Mouse (Mus musculus) testis, adult 2 months (tissue): Measurements from ENCODE around the gene Apobec4. TPM values are rescaled to one million over a fixed set of nuclear protein-coding genes. Genes with fewer than 3 reads are reported as not detected.

Experiments used
- H3K27ac ChIP-seq: fragments of 200-500 bp; 2 replicates; pipeline ENCODE4 v1.5.1; 2012; ENCODE audit warnings: low read depth, low read length; ENCODE audit not compliant: control insufficient read depth, insufficient read depth
- H3K27me3 ChIP-seq: fragments of 200-500 bp; 2 replicates; pipeline ENCODE4 v1.6.1; 2012; ENCODE audit warnings: mild to moderate bottlenecking, low read length, moderate library complexity; ENCODE audit not compliant: control insufficient read depth, insufficient read depth
- H3K36me3 ChIP-seq: fragments of 200-500 bp; 2 replicates; pipeline ENCODE4 v1.6.1; 2012; ENCODE audit warnings: mild to moderate bottlenecking, low read length; ENCODE audit not compliant: control insufficient read depth, insufficient read depth
- H3K4me1 ChIP-seq: fragments of 200-500 bp; 2 replicates; pipeline ENCODE4 v1.6.1; 2012; ENCODE audit warnings: low read length; ENCODE audit not compliant: control insufficient read depth, insufficient read depth
- H3K4me3 ChIP-seq: fragments of 200-500 bp; 2 replicates; pipeline ENCODE4 v1.5.1; 2012; ENCODE audit warnings: low read depth, mild to moderate bottlenecking, low read length, moderate library complexity, mixed read lengths; ENCODE audit not compliant: control insufficient read depth
- CTCF ChIP-seq: fragments of 200-500 bp; IDR thresholded peaks from 2 replicates; pipeline ENCODE4 v1.5.1; 2012; ENCODE audit warnings: low read depth, mild to moderate bottlenecking, inconsistent platforms, low read length, moderate library complexity; ENCODE audit not compliant: control insufficient read depth, insufficient read depth, insufficient replicate concordance
- POLR2A ChIP-seq: fragments of 200-500 bp; IDR thresholded peaks from 2 replicates; pipeline ENCODE4 v1.6.1; 2012; ENCODE audit warnings: low read depth, mild to moderate bottlenecking, inconsistent platforms, low read length, moderate library complexity; ENCODE audit not compliant: control insufficient read depth
- polyA plus RNA-seq: library from polyadenylated mRNA; depleted of rRNA; stranded (reverse); fragments of >200 nt; gene quantifications from 2 replicates; pipeline ENCODE4 v1.2.3, GENCODE M21; 2012; rRNA removed

The Apobec4 gene
- polyA plus RNA-seq, 1 experiment = 62.1 TPM

DNA sequence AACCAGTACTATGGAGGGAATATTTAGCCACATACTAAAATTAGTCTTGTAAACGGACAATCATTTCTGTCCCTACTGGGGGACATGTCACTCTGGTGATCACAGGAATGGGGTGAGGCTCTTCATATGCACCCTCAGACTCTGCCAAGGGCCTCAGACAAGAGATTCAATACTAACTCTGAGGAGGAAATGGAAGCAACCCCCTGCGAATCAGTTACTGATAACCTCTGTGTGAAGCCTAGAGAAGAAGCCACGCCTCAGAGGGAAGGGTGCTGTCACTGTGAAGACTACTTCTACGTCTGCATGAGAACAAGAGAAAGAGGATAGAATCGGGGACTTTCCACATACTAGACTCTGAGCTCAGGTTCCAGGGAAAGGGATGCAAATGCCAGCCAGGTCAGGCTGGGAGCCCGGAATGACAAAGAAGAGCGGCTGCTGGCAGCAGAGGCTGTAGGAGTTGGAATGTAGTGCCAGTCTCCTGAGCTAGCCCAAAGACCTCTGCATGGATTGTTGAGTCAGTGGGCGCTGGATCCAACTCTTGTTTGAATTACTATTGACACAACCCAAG is 45.4 kb downstream of the Apobec4 start:
- H3K4me3 ChIP-seq = no peak overlapping the region
- no peaks in the 10 kb centered on the region for H3K36me3 ChIP-seq
- no peaks in the 10 kb centered on the region for H3K4me1 ChIP-seq
- no peaks in the 10 kb centered on the region for H3K27me3 ChIP-seq
- no peak for TF ChIP-seq POLR2A
- no peak for TF ChIP-seq CTCF
- H3K27ac ChIP-seq = no peak overlapping the region

DNA sequence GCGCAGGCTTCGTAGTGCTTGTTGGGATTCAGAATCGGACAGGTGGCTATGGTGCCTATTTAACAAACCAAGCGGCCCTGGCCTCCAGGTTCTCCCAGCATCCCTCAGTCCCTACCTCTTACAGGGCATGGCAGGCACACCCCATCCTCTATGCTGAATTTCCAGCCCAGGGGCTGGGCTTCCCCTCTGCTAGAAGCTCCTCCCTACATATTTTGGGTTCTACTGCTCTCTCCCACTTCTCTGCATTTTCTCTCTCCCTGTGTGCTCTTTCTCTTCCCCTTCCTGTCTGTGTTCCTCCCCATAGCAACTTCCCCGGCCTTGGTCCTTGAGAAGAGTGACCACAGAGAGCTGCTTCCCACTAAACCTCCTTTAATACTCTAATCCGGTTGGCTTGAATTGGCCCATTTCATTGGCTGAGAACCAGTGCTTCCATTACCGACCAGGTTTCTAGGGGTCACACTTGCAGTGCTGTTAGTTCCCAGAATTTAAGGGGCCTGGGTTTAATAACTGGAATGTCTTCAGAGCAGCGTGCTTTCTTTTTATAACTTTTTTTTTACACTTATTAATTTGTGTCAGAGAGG is 46.4 kb downstream of the Apobec4 start:
- Histone ChIP-seq H3K27ac (no peak overlapping the region), H3K36me3 (no peaks in the 10 kb centered on the region), H3K4me3 (no peak overlapping the region), H3K4me1 (no peaks in the 10 kb centered on the region), H3K27me3 (no peaks in the 10 kb centered on the region)
- TF ChIP-seq POLR2A (no peak), CTCF (no peak)

DNA sequence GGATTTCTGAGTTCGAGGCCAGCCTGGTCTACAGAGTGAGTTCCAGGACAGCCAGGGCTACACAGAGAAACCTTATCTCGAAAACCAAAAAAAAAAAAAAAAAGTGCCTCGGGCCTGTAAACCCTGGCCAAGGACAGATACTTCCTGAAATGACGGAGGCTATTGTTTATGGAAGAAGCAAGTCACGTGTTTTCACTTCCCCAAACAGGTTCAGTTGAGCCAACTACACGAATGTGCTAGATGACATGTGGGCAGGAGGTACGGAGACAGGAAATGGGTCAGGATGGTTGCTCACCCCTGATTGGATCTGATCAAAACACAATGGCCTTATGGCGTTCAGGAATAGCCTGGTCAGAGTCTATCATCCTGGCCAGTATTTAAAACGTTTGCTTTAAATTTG is 47.8 kb downstream of the Apobec4 start:
- Histone ChIP-seq H3K27me3 (no peaks in the 10 kb centered on the region), H3K27ac (no peak overlapping the region), H3K36me3 (no peaks in the 10 kb centered on the region), H3K4me3 (no peak overlapping the region), H3K4me1 (no peaks in the 10 kb centered on the region)
- TF ChIP-seq POLR2A = no peak
- TF ChIP-seq CTCF = no peak

DNA sequence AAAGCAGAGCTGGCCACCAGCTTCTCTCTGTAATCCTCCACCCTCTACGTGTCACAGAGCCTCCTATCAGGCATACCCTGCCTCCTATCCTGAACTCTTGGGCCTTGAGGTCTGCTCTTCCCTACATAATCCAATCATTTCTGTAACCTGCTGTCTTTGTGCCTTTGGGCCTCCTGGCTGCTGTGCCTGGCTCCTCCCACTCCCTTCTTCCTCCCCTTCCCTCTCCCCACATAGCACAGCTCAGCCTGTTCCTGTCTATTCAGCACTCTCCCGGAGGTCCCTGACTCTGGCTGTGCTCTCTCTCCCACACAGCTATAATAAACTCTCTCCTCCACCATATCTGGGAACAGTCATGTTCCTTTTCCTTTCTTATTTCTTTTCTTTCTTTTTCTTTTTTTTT is 49.5 kb downstream of the Apobec4 start, which contains the start of gene Ncf2:
Ncf2 (plus strand) TSS at position 298 of the 400 bp plus-strand sequence.
- TF ChIP-seq CTCF = no peak
- TF ChIP-seq POLR2A = no peak
- Histone ChIP-seq H3K27ac (no peak within 1 kb of the TSS), H3K36me3 (no peaks in the 10 kb centered on the region), H3K4me3 (no peak within 1 kb of the TSS), H3K4me1 (no peaks in the 10 kb centered on the region), H3K27me3 (no peaks in the 10 kb centered on the region)

DNA sequence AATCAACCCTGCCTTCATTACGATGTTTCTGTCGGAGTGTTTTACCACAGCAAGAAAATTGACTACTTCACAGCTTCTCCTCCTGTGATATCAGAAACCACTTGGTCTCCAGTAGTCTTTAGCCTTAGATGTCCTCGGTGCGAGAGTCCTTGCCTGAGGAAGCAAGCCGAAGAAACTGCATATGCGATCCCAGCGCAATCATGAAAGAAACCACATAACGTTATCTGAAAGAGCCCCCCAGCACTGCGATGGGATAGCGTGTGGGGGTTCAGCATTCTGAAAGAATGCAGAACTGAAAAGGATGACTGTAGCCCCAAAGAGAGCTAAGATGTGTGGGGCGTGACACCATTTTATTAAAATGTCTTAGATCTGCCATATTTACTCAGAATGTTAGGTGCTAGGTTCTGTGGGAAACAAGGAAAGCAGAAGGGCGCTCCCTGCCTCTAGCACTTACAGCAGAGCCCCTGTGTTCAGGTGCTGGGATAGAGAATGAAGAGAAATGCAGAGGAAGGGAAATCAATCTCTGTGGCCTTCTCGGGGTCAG is 50.4 kb downstream of the Apobec4 start:
- no peaks in the 10 kb centered on the region for H3K4me1 ChIP-seq

DNA sequence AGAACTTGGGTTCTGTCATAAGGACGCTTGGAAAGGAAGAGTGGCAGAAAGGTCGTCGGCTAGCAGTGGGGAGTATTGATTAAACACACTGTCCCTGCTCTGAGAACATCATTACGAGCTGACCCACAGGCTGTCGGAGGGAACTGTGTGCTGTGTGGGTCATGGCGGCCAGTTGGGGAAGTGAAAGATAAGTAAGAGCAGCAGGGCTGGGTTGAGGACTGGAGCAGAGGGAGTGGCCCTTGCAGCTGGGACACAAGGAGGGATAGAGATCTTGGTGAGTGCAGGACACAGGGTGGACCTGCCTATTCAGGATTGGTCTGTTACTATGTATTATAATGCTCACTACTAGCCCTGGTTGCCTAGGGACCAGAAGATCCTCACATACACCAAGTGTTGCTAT is 54.6 kb downstream of the Apobec4 start:
- TF ChIP-seq POLR2A (no peak), CTCF (no peak)
- no peak overlapping the region for H3K27ac ChIP-seq

More for the DNA sequence above, 50.4 kb downstream of the Apobec4 start:
- H3K27ac ChIP-seq = no peak overlapping the region
- H3K36me3 ChIP-seq = no peaks in the 10 kb centered on the region
- no peaks in the 10 kb centered on the region for H3K27me3 ChIP-seq
- no peak overlapping the region for H3K4me3 ChIP-seq
- TF ChIP-seq POLR2A (no peak), CTCF (no peak)

More for the DNA sequence above, 54.6 kb downstream of the Apobec4 start:
- no peaks in the 10 kb centered on the region for H3K27me3 ChIP-seq
- H3K36me3 ChIP-seq = no peaks in the 10 kb centered on the region
- no peaks in the 10 kb centered on the region for H3K4me1 ChIP-seq
- H3K4me3 ChIP-seq = no peak overlapping the region

Other genes with a start within 250 kb of the Apobec4 start
- 49.2 and 55.2 TPM in 2 replicates for gene Rgl1, start 15.8 kb downstream of the Apobec4 start, polyA plus RNA-seq
- gene Arpc5, start 16.0 kb downstream of the Apobec4 start, polyA plus RNA-seq = 16.2 and 19.3 TPM in 2 replicates
- gene Ncf2, start 49.6 kb downstream of the Apobec4 start, polyA plus RNA-seq = 0.40 and 0.44 TPM in 2 replicates
- 99.6 and 107 TPM in 2 replicates for gene Smg7, start 152.1 kb downstream of the Apobec4 start, polyA plus RNA-seq
- 2.8 and 3.2 TPM in 2 replicates for gene Nmnat2, start 204.4 kb downstream of the Apobec4 start, polyA plus RNA-seq